Mouse (Mus musculus) stomach, postnatal 0 days (tissue): ENCODE measurements around the gene Dner.

Experiments
- CTCF ChIP-seq: IDR thresholded peaks from 2 replicates; pipeline ENCODE4 v1.5.1; 2016; ENCODE audit warnings: antibody characterized with exemption, low read depth, mild to moderate bottlenecking, moderate library complexity
- EP300 ChIP-seq: optimal IDR thresholded peaks from 2 replicates; pipeline ENCODE3; 2016; ENCODE audit warnings: antibody characterized with exemption

DNA sequence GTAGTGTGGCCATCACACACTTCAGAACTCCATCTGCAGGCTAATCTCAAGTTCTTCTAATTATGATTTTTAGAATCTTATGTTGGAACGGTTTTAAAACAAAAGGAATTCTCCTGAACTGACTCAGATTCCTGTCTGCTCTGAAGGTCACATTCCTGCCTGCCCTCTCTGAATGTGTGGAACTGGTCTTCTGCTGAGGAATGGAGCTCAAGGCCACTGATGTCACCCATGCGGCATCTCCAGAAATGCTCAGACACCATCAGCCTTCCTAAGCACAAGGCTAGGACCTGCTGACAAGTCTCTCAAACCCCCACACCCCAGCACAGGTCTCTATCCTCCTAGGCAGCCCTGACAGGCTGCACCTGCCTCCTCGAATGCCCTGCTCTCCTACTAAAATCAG, 182.8 kb downstream of the Dner start:
- TF ChIP-seq CTCF, result no peak
- TF ChIP-seq EP300, result no peak
